Mouse (Mus musculus) adrenal gland, postnatal 36 days (tissue): ENCODE data around the gene Tex264. TPM values are rescaled to one million over a fixed set of nuclear protein-coding genes. Genes with fewer than 3 reads are reported as not detected.
A peak's percentile ranks its signal among the peaks of the same experiment; 100 is the strongest.

ENCODE experiments used
- DNase-seq, 2 experiments: peaks; one replicate each; pipeline ENCODE4 v3.0.0; 2021; ENCODE audit warnings: mixed read lengths in 1 of 2
- long read RNA-seq, 2 experiments: library from polyadenylated mRNA; stranded (forward); transcript quantifications; one replicate each; pipeline ENCODE4 v2.0.0; 2021; ENCODE audit warnings: borderline sequencing depth in 2 of 2
- total RNA-seq, 2 experiments: library from RNA; stranded (reverse); gene quantifications; 2 replicates each; pipeline ENCODE4 v1.2.3; 2021

Gene Tex264
- 100 to 1,000 TPM; 109 to 149 TPM for total RNA-seq
- long read RNA-seq, experiment 1, transcript Tex264-203 (6 exons, 1,364 nt) = minor isoform, 20 of 127 reads
- long read RNA-seq, experiment 1, transcript Tex264-201 (6 exons, 1,391 nt) = major isoform, 44 of 127 reads
- long read RNA-seq, experiment 1, transcript Tex264-202 (6 exons, 1,896 nt) = minor isoform, 32 of 127 reads
- long read RNA-seq, experiment 1, partial matches to known transcripts = 25 of 127 reads
- long read RNA-seq, experiment 1, other reads (novel, unspliced or antisense) = 6 of 127 reads
- long read RNA-seq, experiment 2, transcript Tex264-202 (6 exons, 1,896 nt) = minor isoform, 14 of 54 reads
- long read RNA-seq, experiment 2, transcript Tex264-203 (6 exons, 1,364 nt) = minor isoform, 6 of 54 reads
- long read RNA-seq, experiment 2, transcript Tex264-201 (6 exons, 1,391 nt) = major isoform, 16 of 54 reads
- long read RNA-seq, experiment 2, partial matches to known transcripts = 10 of 54 reads
- long read RNA-seq, experiment 2, other reads (novel, unspliced or antisense) = 8 of 54 reads

GRCm38 (mm10) chr9:106685249-106686101, at the start of gene Tex264:
Tex264 (minus strand) TSS chr9:106685927.
- DNase-seq = peak; percentile 92 to 94

DNA sequence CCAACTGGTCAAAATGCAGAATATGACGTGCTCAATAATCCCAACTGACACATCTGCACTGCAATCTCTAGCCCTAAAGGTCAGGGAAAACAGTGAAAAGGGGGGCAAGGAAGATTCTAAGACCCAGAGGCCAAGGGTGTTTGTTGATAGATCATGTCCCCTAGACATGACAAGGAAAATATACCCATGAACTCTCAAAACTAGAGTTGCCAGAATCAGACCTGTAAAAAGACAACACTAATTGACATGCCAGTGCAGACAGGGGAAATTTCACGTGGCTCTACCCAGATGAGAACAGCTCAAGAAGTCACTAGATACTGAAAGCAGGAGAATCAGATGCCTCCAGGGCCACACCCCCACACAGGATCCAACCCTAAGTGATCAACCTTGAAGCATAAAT, 48.0 kb upstream of the Tex264 start:
- DNase-seq = no peak

DNA sequence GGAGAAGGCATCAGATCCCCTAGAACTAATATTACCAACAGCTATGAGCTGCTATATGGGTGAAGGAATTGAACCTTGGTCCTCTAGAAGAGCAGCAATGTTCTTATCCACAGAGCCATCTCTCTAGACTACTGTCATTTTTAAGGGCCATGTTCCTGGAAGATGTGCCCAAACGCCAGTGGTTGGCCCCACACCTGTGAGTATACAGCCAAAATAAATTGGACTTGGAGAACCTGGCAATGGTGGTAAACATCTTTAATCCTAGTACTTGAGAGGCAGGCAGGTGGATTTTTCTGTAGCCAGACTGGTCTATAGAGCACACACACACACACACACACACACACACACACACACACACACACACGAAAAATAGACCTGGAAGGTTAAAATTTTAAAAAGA, 43.7 kb upstream of the Tex264 start:
- DNase-seq = no peak

- DNase-seq = no peak
Observed at GRCm38 (mm10) chr9:106726891-106727290, 41.2 kb upstream of the Tex264 start.

DNA sequence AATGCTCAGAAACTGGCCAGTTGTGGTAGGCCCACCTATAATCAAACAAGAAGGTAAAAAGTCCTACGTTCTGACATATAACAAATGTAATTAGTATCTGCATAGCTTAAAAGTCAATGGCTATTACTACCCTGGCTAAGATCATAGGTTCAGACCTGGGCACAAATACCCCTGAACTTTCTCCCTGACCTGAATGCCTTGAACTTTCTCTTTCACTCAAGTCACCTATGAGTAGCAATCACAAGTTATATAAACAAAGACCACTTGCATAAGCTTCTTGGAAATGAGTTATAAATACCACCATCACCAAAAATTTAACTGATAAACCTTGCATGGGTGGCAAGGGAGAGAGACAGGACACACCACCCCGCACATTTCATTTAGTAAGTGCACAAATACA, 39.7 kb upstream of the Tex264 start:
- DNase-seq = no peak

- peak in 1 of 2 experiments; percentile 28 for DNase-seq
Observed at GRCm38 (mm10) chr9:106724864-106725263, 39.1 kb upstream of the Tex264 start.

- no peak for DNase-seq
Observed at GRCm38 (mm10) chr9:106716729-106717128, 31.0 kb upstream of the Tex264 start.

DNA sequence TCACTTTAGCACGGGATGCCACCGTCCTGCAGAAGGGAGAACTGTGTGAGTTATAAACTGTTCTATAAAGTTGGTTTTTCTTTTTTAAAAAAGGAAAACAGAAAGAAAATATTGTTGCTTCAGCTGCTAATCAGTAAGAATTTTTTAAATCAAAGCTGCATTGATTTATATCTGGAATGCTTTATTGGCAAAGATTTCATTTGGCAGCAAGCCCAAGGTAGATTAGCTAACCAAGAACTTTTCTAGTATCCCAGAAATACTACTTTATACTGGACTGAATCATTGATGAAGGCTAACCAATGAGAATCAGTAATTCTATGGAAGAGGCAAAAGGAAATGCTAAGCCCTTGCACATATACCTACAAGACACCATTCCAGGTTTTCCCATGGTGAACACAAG, 30.5 kb upstream of the Tex264 start:
- peak in 1 of 2 experiments; percentile 35 for DNase-seq

GRCm38 (mm10) chr9:106712470-106712869, 26.7 kb upstream of the Tex264 start:
- peak in 1 of 2 experiments; percentile 55 for DNase-seq

DNA sequence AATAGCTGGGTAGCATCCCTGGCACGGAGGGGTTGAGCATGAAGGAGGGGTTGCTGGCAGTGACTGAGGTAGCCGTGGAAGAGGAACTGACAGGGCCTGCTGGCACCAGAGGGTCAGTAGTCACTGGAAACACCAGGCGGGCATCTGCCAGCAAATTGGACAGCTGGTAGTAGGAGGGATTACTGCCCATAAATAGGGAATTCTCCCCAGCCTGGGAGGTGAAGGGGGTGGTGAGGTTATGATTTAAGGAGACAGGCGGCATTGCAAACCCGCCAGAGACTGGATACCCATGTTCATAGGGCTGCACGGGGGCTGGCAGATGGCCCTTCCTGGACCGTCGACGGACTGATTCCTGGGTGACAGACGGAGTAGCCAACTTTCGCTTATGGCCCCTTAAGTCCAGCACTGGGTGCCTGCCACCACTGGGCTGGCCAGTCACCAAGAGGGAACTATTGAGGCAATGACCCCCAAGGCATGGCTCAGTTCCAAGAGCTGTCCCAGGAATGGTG, 7.3 kb upstream of the Tex264 start:
- no peak for DNase-seq

DNA sequence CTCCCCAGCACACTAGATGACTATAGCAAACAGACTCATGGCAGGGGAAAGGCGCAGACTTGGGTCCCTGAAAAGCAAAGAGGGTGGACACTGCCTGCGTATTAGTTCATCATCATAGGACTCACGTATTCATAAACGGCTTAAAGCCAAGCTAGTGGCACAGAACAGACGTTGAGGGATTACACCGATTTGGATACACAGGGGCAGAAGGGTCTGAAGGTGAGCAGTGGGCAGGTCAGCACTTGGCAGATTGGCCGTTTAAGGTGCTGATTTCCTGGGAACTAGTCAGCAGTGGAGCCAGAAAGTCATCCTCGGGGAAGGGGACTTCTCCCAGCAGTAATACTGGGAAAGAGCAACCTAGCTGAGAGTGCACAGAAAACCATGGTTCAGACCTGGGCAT, 3.1 kb upstream of the Tex264 start:
- no peak for DNase-seq

GRCm38 (mm10) chr9:106686983-106687650, 1.4 kb upstream of the Tex264 start:
- peak; percentile 76 to 81 for DNase-seq

DNA sequence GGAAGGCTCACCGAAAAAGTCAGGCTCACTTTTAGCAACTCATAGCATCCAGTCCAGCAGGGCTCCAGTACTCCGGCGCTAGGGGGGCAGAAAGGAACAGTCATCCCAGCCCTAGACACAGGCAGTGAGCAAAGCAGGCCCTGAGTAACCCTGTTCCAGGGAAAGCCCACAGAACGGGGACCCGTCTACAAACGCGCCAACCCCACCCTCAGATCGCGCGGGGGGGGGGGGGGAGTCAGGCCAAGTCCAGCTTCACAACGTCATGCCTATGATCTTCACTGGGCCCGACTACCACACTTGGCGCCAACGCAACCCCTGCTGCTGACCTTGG, 844 bp downstream of the Tex264 start:
- DNase-seq = peak in 1 of 2 experiments; percentile 30

DNA sequence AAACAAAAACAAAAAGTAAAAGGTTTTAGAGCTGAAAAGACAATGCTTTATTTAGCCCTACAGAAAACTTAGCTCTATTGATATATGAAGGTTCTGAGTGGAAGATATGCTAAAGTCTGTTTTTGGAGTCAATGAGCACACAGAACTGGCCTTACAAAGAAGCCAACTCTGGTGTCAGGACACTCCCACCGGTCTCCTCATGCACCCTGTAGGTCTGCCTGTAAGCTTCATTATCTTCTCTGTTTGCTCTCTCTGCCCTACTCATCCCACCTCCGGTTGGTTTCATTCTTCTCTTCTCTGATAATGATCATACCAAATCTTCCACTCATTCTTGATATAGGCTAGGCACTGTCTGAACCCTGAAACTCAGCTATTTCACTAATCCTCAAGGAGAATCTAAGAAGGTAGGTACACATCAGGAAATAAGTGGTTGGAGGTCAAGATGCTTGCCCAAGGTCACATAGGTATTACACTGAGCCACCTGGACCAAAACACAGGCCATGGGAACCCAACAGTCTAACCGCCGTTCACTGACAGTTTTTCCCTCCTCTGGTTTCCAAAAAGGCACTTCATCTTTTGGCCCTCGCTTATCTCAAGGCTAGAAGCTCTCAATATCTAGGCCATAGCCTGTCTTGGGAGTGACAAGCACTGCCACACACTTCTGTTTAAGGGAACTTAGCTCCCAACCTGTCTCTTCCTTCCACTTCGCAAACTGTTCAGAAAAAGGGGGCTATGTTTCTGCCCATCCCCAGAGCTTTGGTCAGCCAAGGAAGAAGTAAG, 1.4 kb downstream of the Tex264 start:
- no peak for DNase-seq

- DNase-seq = no peak
Observed at GRCm38 (mm10) chr9:106681026-106681425, 4.7 kb downstream of the Tex264 start.

DNA sequence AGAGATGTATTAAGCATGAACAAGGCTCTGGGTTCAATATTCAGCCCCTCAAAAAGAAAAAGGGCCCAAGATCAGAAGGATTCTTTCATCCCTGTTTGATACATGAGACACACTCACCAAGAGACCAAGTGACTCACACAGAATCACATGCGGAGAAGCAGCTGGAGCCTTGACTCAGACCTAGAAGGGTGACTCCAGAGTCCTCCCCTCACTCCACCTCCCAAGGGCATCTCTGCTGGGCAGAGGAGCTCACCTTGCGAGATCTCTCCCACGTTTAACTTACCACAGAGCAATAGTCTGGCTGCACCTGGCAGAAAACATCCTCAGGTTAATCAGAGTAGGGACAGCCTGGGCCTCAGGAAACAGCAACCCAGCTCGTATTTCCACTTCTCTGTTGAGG, 7.5 kb downstream of the Tex264 start:
- DNase-seq = peak; percentile 54 to 61

DNA sequence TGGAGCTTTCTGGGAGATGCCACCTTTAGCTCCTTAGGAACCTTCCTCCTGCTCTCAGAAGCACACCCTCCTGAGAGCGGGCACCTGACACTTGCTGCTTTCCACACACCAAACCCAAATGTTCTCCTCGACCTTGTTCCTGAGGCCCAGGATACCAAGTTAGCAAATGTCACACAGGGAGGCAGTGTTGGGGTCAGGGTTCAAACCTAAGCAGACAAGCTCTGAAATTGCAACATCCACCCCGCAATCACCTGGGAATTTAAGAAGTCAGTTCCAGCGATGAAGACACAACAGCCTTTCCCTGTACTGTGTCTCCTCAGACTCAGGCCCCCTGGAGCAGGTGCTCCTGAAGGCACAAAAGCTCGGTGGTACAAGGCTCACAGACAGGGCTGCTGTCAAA, 8.0 kb downstream of the Tex264 start:
- no peak for DNase-seq

- no peak for DNase-seq
Observed at GRCm38 (mm10) chr9:106676571-106676970, 9.2 kb downstream of the Tex264 start.

GRCm38 (mm10) chr9:106675965-106676364, 9.8 kb downstream of the Tex264 start:
- DNase-seq = no peak

DNA sequence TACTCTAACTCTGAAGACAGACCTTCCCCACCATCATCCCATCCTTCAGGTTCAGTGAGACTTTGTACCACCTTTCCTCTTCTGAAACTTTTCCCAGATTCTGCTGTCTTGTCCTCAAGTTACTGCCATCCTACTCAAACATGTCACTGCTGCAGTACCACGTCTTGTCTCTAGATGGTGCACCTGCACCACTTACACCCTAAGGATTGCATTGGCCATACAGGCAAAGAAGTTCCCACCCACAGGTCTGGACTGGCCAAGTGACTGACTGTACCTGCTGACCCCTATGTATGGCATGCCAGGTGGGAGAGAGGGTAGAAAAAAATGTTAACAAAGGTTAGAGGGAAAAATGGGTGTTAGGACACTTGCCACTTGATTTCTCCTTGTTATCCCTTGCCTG, 10.2 kb downstream of the Tex264 start:
- DNase-seq = peak; percentile 81 to 82

DNA sequence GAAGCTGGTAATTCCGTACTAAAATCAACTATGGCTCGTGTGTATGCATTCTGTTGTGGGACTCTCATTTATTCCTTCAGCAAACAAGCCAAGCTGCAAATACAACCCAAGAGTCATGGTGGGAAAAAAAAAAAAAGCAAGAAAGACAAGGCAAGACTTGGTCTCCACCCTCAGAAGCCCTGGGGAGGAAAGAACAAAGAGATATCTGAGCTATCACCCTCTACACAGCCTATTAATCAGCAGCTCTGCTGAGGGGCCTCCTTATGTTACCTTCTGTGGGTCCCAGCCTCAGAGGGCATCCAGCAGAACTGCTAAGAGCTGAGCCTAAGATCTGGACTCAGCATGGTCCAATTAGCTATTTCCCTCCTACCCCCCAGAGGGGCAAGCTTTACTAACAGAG, 11.9 kb downstream of the Tex264 start:
- DNase-seq = no peak

GRCm38 (mm10) chr9:106664856-106665255, 20.9 kb downstream of the Tex264 start:
- no peak for DNase-seq
